Mouse (Mus musculus): ENCODE data around the gene Smad5. TPM values are rescaled to one million over a fixed set of nuclear protein-coding genes. Genes with fewer than 3 reads are reported as not detected.

Smad5 gene
- total and polyA plus RNA-seq, 3 experiments: 8.0 to 11.3 TPM; not detected in 1

DNA sequence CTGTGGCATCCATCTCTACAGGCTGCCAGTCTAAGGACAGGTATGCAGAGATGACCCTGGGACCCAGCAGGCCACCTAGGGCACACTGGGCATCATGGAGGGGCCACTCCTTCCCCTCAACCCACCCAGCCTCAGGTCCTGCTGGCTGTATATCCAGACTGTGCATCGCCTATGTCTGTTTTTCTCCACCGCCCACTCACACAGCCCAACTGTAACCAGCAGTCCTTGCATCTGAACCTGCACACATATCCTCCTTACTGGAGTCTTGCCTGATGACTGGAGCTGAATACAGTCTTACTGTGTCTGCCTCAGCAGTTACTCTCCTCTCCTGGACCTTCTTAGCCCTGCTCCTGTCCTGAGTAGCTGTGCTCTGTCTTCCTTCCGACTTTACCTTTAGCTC lies 78.9 kb downstream of the Smad5 start:
- no peak for TF ChIP-seq E2F4 (IDR thresholded peaks at IDR 0.05; ENCODE audit: borderline replicate concordance, low read depth, low read length)
- no peak for TF ChIP-seq RCOR1 (IDR thresholded peaks at IDR 0.05; ENCODE audit: low read depth, low read length)
- TF ChIP-seq CTCF (IDR thresholded peaks at IDR 0.05 in 2 of 3, conservative IDR thresholded peaks at IDR 0.05 in 1 of 3; ENCODE audit: control insufficient read depth in 1 of 3, insufficient read depth in 1 of 3, low read depth in 2 of 3, low read length in 3 of 3, poor library complexity in 1 of 3, severe bottlenecking in 1 of 3): no peak
- TF ChIP-seq TAL1 (IDR thresholded peaks at IDR 0.05; ENCODE audit: low read length): no peak
- no peak for TF ChIP-seq GABPA (IDR thresholded peaks at IDR 0.05; ENCODE audit: low read depth, low read length)
- Histone ChIP-seq H3K27ac (ENCODE audit: control insufficient read depth, low read depth, low read length) (no peak overlapping the region), H3K9me3 (replicated peaks; ENCODE audit: insufficient read depth, low read length) (no peaks in the 10 kb centered on the region), H3K36me3 (ENCODE audit: control insufficient read depth in 1 of 2, insufficient read depth in 2 of 2, low read length in 2 of 2) (no peaks in the 10 kb centered on the region), H3K9ac (ENCODE audit: control insufficient read depth, low read depth, low read length, poor library complexity, severe bottlenecking) (no peak overlapping the region), H3K4me3 (ENCODE audit: control insufficient read depth in 1 of 2, insufficient read depth in 1 of 2, low read depth in 2 of 2, low read length in 2 of 2) (no peak overlapping the region), H3K79me2 (ENCODE audit: control insufficient read depth, insufficient read depth, low read length, poor library complexity) (no peaks in the 10 kb centered on the region), H3K27me3 (ENCODE audit: control insufficient read depth in 1 of 2, insufficient read depth in 2 of 2, low read length in 2 of 2) (no peaks in the 10 kb centered on the region), H3K4me1 (ENCODE audit: control insufficient read depth in 1 of 2, insufficient read depth in 2 of 2, low read length in 2 of 2) (no peaks in the 10 kb centered on the region)
- DNase-seq (ENCODE audit: low read depth, low spot score): no peak

DNA sequence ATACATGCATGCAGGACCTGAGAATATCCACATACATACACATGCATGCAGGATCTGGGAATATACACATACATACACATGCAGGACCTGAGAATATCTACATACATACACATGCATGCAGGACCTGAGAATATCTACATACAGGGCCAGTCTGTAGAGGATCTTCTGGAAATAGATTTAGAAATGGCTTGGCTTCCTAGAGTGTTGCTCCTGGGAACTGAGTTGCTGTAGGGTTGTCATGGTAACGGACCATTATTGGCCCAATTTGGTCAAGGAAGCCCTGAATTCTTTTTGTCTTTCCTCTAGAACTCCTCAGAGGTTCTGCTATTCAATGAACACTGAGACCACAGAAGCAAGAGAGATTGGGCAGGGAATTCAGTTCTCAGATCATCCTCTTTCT lies 79.8 kb downstream of the Smad5 start:
- DNase-seq (ENCODE audit: low read depth, low spot score): no peak
- no peaks in the 10 kb centered on the region for H3K9me3 ChIP-seq (replicated peaks; ENCODE audit: insufficient read depth, low read length)
- H3K79me2 ChIP-seq (ENCODE audit: control insufficient read depth, insufficient read depth, low read length, poor library complexity): no peaks in the 10 kb centered on the region
- H3K36me3 ChIP-seq (ENCODE audit: control insufficient read depth in 1 of 2, insufficient read depth in 2 of 2, low read length in 2 of 2): no peaks in the 10 kb centered on the region
- no peaks in the 10 kb centered on the region for H3K27me3 ChIP-seq (ENCODE audit: control insufficient read depth in 1 of 2, insufficient read depth in 2 of 2, low read length in 2 of 2)
- no peaks in the 10 kb centered on the region for H3K4me1 ChIP-seq (ENCODE audit: control insufficient read depth in 1 of 2, insufficient read depth in 2 of 2, low read length in 2 of 2)
- no peak overlapping the region for H3K4me3 ChIP-seq (ENCODE audit: control insufficient read depth in 1 of 2, insufficient read depth in 1 of 2, low read depth in 2 of 2, low read length in 2 of 2)
- H3K27ac ChIP-seq (ENCODE audit: control insufficient read depth, low read depth, low read length): no peak overlapping the region
- no peak overlapping the region for H3K9ac ChIP-seq (ENCODE audit: control insufficient read depth, low read depth, low read length, poor library complexity, severe bottlenecking)
- TF ChIP-seq ZKSCAN1 (IDR thresholded peaks at IDR 0.05; ENCODE audit: low read depth, low read length) (no peak), ELF1 (IDR thresholded peaks at IDR 0.05; ENCODE audit: low read depth, low read length) (no peak), GATA1 (IDR thresholded peaks at IDR 0.05; ENCODE audit: low read depth, low read length) (no peak), ZMIZ1 (IDR thresholded peaks at IDR 0.05; ENCODE audit: low read depth, low read length) (no peak), MAZ (IDR thresholded peaks at IDR 0.05; ENCODE audit: low read depth, low read length) (no peak), ZNF384 (IDR thresholded peaks at IDR 0.05; ENCODE audit: low read depth, low read length) (no peak), EP300 (IDR thresholded peaks at IDR 0.05; ENCODE audit: low read depth in 1 of 2, low read length in 2 of 2) (no peak), KAT2A (conservative IDR thresholded peaks at IDR 0.05; ENCODE audit: low read depth, low read length) (no peak), POLR2AphosphoS2 (IDR thresholded peaks at IDR 0.05; ENCODE audit: low read length) (no peak)

DNA sequence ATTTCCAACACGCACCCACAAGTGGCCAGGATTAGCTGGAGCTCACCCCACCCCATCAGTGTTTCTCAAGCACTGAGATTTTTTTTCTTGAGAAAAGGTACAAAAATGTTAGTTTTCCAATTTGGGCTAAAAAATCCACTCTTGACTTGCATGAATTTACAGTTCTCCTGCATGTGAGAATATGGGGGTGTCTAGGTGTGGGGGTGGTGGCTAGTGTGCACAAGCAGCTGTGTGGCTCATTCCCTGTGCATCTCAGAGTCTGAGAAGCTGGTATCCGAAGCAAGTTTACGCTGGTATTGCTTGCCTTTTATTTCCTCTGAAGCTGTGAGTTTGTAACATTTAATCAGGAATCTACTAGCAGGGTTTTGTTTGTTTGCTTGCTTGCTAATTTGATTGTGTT lies 87.9 kb downstream of the Smad5 start:
- Histone ChIP-seq H3K27me3 (ENCODE audit: control insufficient read depth in 1 of 2, insufficient read depth in 2 of 2, low read length in 2 of 2) (no peaks in the 10 kb centered on the region), H3K4me1 (ENCODE audit: control insufficient read depth in 1 of 2, insufficient read depth in 2 of 2, low read length in 2 of 2) (no peaks in the 10 kb centered on the region), H3K4me3 (ENCODE audit: control insufficient read depth in 1 of 2, insufficient read depth in 1 of 2, low read depth in 2 of 2, low read length in 2 of 2) (no peak overlapping the region), H3K9ac (ENCODE audit: control insufficient read depth, low read depth, low read length, poor library complexity, severe bottlenecking) (no peak overlapping the region), H3K9me3 (replicated peaks; ENCODE audit: insufficient read depth, low read length) (no peaks in the 10 kb centered on the region), H3K27ac (ENCODE audit: control insufficient read depth, low read depth, low read length) (no peak overlapping the region), H3K36me3 (ENCODE audit: control insufficient read depth in 1 of 2, insufficient read depth in 2 of 2, low read length in 2 of 2) (no peaks in the 10 kb centered on the region), H3K79me2 (ENCODE audit: control insufficient read depth, insufficient read depth, low read length, poor library complexity) (no peaks in the 10 kb centered on the region)
- DNase-seq (ENCODE audit: low read depth, low spot score): no peak
- no peak for TF ChIP-seq RAD21 (IDR thresholded peaks at IDR 0.05; ENCODE audit: low read depth, low read length)
- TF ChIP-seq KAT2A (conservative IDR thresholded peaks at IDR 0.05; ENCODE audit: low read depth, low read length): no peak
- no peak for TF ChIP-seq GABPA (IDR thresholded peaks at IDR 0.05; ENCODE audit: low read depth, low read length)
- TF ChIP-seq POLR2AphosphoS2 (IDR thresholded peaks at IDR 0.05; ENCODE audit: low read length): no peak
- no peak for TF ChIP-seq ETS1 (IDR thresholded peaks at IDR 0.05; ENCODE audit: low read depth, low read length)
- TF ChIP-seq TBP (IDR thresholded peaks at IDR 0.05; ENCODE audit: low read depth, low read length): no peak
- no peak for TF ChIP-seq USF2 (IDR thresholded peaks at IDR 0.05; ENCODE audit: borderline replicate concordance in 1 of 2, insufficient read depth in 1 of 2, low read depth in 1 of 2, low read length in 2 of 2)
- TF ChIP-seq MAFK (IDR thresholded peaks at IDR 0.05; ENCODE audit: borderline replicate concordance, low read depth, low read length): no peak
- no peak for TF ChIP-seq POLR2A (IDR thresholded peaks at IDR 0.05; ENCODE audit: control insufficient read depth in 1 of 2, insufficient read depth in 1 of 2, low read depth in 1 of 2, low read length in 2 of 2, poor library complexity in 1 of 2)
- no peak for TF ChIP-seq SMC3 (IDR thresholded peaks at IDR 0.05; ENCODE audit: low read depth, low read length)
- no peak for TF ChIP-seq MYC (IDR thresholded peaks at IDR 0.05; ENCODE audit: low read depth, low read length)
- no peak for TF ChIP-seq POLR2AphosphoS5 (IDR thresholded peaks at IDR 0.05; ENCODE audit: borderline replicate concordance, low read depth, low read length)
- no peak for TF ChIP-seq NELFE (IDR thresholded peaks at IDR 0.05; ENCODE audit: low read depth, low read length)
- TF ChIP-seq MAX (IDR thresholded peaks at IDR 0.05; ENCODE audit: low read length): no peak
- no peak for TF ChIP-seq ZKSCAN1 (IDR thresholded peaks at IDR 0.05; ENCODE audit: low read depth, low read length)
- TF ChIP-seq UBTF (IDR thresholded peaks at IDR 0.05; ENCODE audit: borderline replicate concordance, insufficient read depth, low read depth, low read length): no peak
- TF ChIP-seq MAZ (IDR thresholded peaks at IDR 0.05; ENCODE audit: low read depth, low read length): no peak
- no peak for TF ChIP-seq CTCF (IDR thresholded peaks at IDR 0.05 in 2 of 3, conservative IDR thresholded peaks at IDR 0.05 in 1 of 3; ENCODE audit: control insufficient read depth in 1 of 3, insufficient read depth in 1 of 3, low read depth in 2 of 3, low read length in 3 of 3, poor library complexity in 1 of 3, severe bottlenecking in 1 of 3)

Data from MEL (cell line).